Mouse (Mus musculus) liver, embryonic 13.5 days (tissue): Measurements from ENCODE around the gene Mprip. TPM values are rescaled to one million over a fixed set of nuclear protein-coding genes. Genes with fewer than 3 reads are reported as not detected.

Source experiments
- ATAC-seq: fragments of 200-750 bp; cut with Nextera tagmentation; 2 replicates; pipeline ENCODE4 v1.8.0; 2017; ENCODE audit warnings: low read depth, mild to moderate bottlenecking, moderate number of reproducible peaks, moderate library complexity
- DNase-seq: peaks from one replicate; pipeline ENCODE4 v3.0.0; 2022
- H3K27ac ChIP-seq: fragments of 300-500 bp; sonication (generic); 2 replicates; pipeline ENCODE4 v1.5.1; 2015; ENCODE audit warnings: moderate library complexity, mild to moderate bottlenecking, inconsistent platforms
- H3K27me3 ChIP-seq: fragments of 300-500 bp; sonication (generic); 2 replicates; pipeline ENCODE4 v1.6.1; 2015; ENCODE audit warnings: mild to moderate bottlenecking, inconsistent platforms
- H3K36me3 ChIP-seq: fragments of 300-500 bp; sonication (generic); 2 replicates; pipeline ENCODE4 v1.6.1; 2015; ENCODE audit warnings: mild to moderate bottlenecking, inconsistent platforms
- H3K4me1 ChIP-seq: fragments of 300-500 bp; sonication (generic); replicated peaks from 2 replicates; pipeline ENCODE4 v1.6.1; 2015; ENCODE audit warnings: inconsistent platforms
- H3K4me2 ChIP-seq: fragments of 300-500 bp; sonication (generic); 2 replicates; pipeline ENCODE4 v1.6.1; 2015; ENCODE audit warnings: inconsistent platforms, mild to moderate bottlenecking, moderate library complexity
- H3K4me3 ChIP-seq: fragments of 300-500 bp; sonication (generic); replicated peaks from 2 replicates; pipeline ENCODE4 v1.5.1; 2015; ENCODE audit warnings: mild to moderate bottlenecking, inconsistent platforms
- H3K9ac ChIP-seq: fragments of 300-500 bp; sonication (generic); 2 replicates; pipeline ENCODE4 v1.6.1; 2015; ENCODE audit warnings: mild to moderate bottlenecking, inconsistent platforms
- H3K9me3 ChIP-seq: fragments of 300-500 bp; sonication (generic); replicated peaks from 2 replicates; pipeline ENCODE4 v1.6.1; 2016; ENCODE audit warnings: inconsistent platforms
- WGBS: fragments of 180-500 bp; shearing (Covaris S2); methylation state at CpG from one replicate; pipeline ENCODE4 v1.1.7; 2015; ENCODE audit not compliant: insufficient replicate concordance; 5-methylcytosine and 5-hydroxymethylcytosine counted together
- polyA plus RNA-seq: library from polyadenylated mRNA; unstranded; fragments of >200 nt; fragmentation: Nextera tagmentation; extraction: Ambion mirVana; gene quantifications from 2 replicates; pipeline ENCODE4 v1.2.1, GENCODE M21; 2015

Gene Mprip
- polyA plus RNA-seq, 1 experiment from 2014 or later = 11.8 TPM

GRCm38 (mm10) chr11:59653547-59653946, 7.6 kb upstream of the Mprip start:
- DNase-seq (no peak), ATAC-seq (no peak)
- no peak overlapping the region for H3K9ac ChIP-seq
- no peaks in the 10 kb centered on the region for H3K27me3 ChIP-seq
- no peaks in the 10 kb centered on the region for H3K9me3 ChIP-seq
- H3K27ac ChIP-seq = no peak overlapping the region
- no peaks in the 10 kb centered on the region for H3K36me3 ChIP-seq
- H3K4me2 ChIP-seq = no peak overlapping the region
- WGBS = 48% methylated on average over 2 of the region's 2 CpGs
- no peak overlapping the region for H3K4me3 ChIP-seq
- H3K4me1 ChIP-seq = peaks cover 23% of the 10 kb centered on the region

DNA sequence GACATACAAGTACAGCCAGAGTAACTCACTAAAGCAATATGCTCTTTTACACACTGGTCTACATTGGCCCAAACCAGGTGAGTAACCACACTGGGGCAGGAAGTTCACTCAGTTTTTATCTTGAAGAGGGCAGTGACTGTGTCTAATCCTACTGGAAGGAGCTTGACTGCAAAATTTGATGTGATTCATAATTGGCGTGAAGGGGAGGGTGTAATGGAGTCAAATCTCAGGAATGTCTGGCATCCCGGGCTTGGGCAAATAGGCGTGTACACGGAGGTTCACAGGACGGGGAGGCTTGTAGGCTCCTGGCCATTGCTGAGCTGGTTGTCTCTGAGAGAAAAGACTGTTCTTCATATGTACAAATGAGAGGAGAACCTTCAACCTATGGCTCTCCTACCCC, 5.8 kb upstream of the Mprip start:
- H3K9ac ChIP-seq = no peak overlapping the region
- H3K4me3 ChIP-seq = no peak overlapping the region
- 57% methylated on average over 5 of the region's 5 CpGs for WGBS
- H3K27me3 ChIP-seq = peaks cover 3% of the 10 kb centered on the region; the same call in 1 of the 2 replicates
- no peak overlapping the region for H3K27ac ChIP-seq
- no peak overlapping the region for H3K4me2 ChIP-seq
- H3K4me1 ChIP-seq = peaks cover 23% of the 10 kb centered on the region
- DNase-seq = no peak
- ATAC-seq = no peak
- no peaks in the 10 kb centered on the region for H3K9me3 ChIP-seq
- no peaks in the 10 kb centered on the region for H3K36me3 ChIP-seq

DNA sequence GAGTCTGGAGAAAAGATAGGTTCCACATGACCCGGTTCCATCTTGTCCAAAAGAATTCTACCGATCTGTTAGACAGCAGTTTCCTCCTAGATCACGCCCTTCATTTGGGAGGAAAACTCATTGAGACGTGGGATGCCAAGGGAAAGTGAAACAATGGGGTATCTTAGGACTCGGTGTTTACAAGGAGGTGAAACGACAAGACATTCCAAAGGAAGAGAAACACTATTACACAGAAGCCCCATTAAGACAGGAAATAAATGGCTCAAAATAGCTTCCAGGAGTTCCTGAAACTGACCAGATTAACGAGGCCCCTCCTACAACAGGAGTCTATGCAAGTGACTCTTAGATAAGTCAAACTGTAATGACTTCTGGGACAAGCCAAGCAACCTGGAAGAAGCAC, 5.1 kb upstream of the Mprip start:
- Histone ChIP-seq H3K9ac (no peak overlapping the region), H3K4me3 (no peak overlapping the region), H3K9me3 (no peaks in the 10 kb centered on the region), H3K4me2 (peak overlapping the region; percentile 2; the same call in 1 of the 2 replicates), H3K36me3 (no peaks in the 10 kb centered on the region), H3K27me3 (peaks cover 9% of the 10 kb centered on the region; the same call in 1 of the 2 replicates), H3K4me1 (peaks cover 25% of the 10 kb centered on the region), H3K27ac (no peak overlapping the region)
- DNase-seq = no peak
- ATAC-seq = no peak
- WGBS = 25% methylated on average over 7 of the region's 7 CpGs

DNA sequence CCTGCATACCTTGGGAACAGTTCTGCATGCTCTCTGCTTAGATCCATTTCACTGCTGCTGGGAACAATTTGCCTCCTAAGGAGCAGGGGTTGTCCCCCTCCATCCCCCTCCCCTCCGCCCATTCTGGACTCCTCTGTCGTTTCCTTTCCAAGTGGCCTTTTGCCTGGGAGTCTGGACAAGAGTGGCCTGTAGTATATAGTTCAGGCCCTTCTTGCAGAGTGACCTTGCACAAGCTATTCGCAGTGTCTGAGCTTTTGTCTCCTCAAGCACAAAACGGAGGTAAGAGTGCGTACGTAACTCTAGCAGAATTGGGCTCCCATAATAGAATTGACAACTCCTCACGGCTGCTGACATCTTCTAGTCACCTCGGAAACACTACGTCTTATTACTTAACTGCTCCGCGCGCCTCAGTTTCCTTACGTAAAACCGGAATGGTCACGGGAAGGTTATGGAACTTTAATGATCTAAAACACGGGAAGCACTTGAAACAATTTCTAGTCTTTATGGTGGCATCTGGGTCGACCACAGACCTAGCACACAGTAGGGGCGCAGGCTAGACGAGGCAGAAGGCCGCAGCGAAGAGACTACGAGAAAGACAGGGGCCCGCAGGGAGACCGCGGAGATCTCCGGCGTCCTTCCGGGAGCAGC, 620 bp downstream of the Mprip start:
- H3K9ac ChIP-seq = peak overlapping the region; percentile 74
- peak overlapping the region; percentile 69 for H3K27ac ChIP-seq
- no peak for ATAC-seq
- no peaks in the 10 kb centered on the region for H3K36me3 ChIP-seq
- H3K4me2 ChIP-seq = peak overlapping the region; percentile 94
- 8% methylated on average over 28 of the region's 28 CpGs for WGBS
- H3K4me3 ChIP-seq = peak overlapping the region; percentile 77
- H3K9me3 ChIP-seq = no peaks in the 10 kb centered on the region
- peaks cover 11% of the 10 kb centered on the region; the same call in 1 of the 2 replicates for H3K27me3 ChIP-seq
- no peak for DNase-seq
- H3K4me1 ChIP-seq = peaks cover 42% of the 10 kb centered on the region

- Histone ChIP-seq H3K4me3 (peak overlapping the region; percentile 77), H3K4me2 (peak overlapping the region; percentile 94), H3K27me3 (peaks cover 11% of the 10 kb centered on the region; the same call in 1 of the 2 replicates), H3K9me3 (no peaks in the 10 kb centered on the region), H3K36me3 (no peaks in the 10 kb centered on the region), H3K4me1 (peaks cover 42% of the 10 kb centered on the region), H3K9ac (peak overlapping the region; percentile 84), H3K27ac (peak overlapping the region; percentile 89)
- DNase-seq = peak; percentile 94
- ATAC-seq = peak; percentile 98
- WGBS = under 1% methylated on average over 59 of the region's 82 CpGs
Measured at GRCm38 (mm10) chr11:59662249-59662788, 1.2 kb downstream of the Mprip start.

- Histone ChIP-seq H3K27ac (peak overlapping the region; percentile 89), H3K36me3 (no peaks in the 10 kb centered on the region), H3K9me3 (no peaks in the 10 kb centered on the region), H3K4me1 (peaks cover 49% of the 10 kb centered on the region), H3K4me3 (peak overlapping the region; percentile 77), H3K27me3 (peaks cover 11% of the 10 kb centered on the region; the same call in 1 of the 2 replicates), H3K9ac (peak overlapping the region; percentile 84), H3K4me2 (peak overlapping the region; percentile 94)
- DNase-seq (no peak), ATAC-seq (no peak)
- 5% methylated on average over 30 of the region's 30 CpGs for WGBS
Measured at GRCm38 (mm10) chr11:59662877-59663775, 2.0 kb downstream of the Mprip start.

DNA sequence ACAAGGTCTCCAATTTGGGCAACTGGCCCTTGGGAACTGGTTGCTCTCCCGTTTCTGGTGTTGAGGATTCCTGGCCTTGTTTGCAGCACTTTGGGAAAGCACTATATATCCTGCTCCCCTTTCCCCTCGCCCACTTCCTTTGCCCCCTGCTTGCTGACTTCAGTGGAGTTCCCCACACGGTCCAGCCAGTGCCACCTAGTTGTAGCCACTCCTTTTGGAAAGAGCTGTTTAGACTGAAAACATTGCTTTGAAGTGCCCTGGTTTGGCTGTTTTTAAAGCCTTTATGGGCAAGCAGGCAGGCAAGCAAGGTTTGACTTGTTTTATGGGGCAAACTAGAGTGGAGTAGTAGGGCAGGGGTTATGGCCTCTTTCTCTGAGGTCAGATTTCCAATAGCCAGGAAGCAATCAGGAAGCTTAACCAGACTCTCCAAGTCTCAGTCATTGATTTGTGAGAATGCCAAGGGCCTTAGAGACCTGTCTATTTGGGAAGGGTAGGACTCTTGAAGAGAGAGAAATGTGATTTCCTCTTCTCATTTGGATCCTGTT, 2.7 kb downstream of the Mprip start:
- Histone ChIP-seq H3K36me3 (no peaks in the 10 kb centered on the region), H3K9ac (peak overlapping the region; percentile 84), H3K27ac (no peak overlapping the region), H3K27me3 (peaks cover 11% of the 10 kb centered on the region; the same call in 1 of the 2 replicates), H3K4me3 (peak overlapping the region; percentile 77), H3K4me2 (peak overlapping the region; percentile 94), H3K9me3 (no peaks in the 10 kb centered on the region), H3K4me1 (peaks cover 49% of the 10 kb centered on the region)
- DNase-seq = no peak
- no peak for ATAC-seq
- WGBS = 43% methylated on average over 3 of the region's 3 CpGs

- ATAC-seq (no peak), DNase-seq (no peak)
- H3K4me3 ChIP-seq = no peak overlapping the region
- H3K4me1 ChIP-seq = peaks cover 55% of the 10 kb centered on the region
- H3K27me3 ChIP-seq = peaks cover 11% of the 10 kb centered on the region; the same call in 1 of the 2 replicates
- 0 out of 2 replicates have a peak overlapping the region, but pooled peaks have one; percentile 37 for H3K27ac ChIP-seq
- WGBS = 55% methylated on average over 3 of the region's 3 CpGs
- H3K36me3 ChIP-seq = no peaks in the 10 kb centered on the region
- H3K4me2 ChIP-seq = no peak overlapping the region
- H3K9me3 ChIP-seq = no peaks in the 10 kb centered on the region
- H3K9ac ChIP-seq = no peak overlapping the region
Measured at GRCm38 (mm10) chr11:59664818-59665217, 3.7 kb downstream of the Mprip start.

DNA sequence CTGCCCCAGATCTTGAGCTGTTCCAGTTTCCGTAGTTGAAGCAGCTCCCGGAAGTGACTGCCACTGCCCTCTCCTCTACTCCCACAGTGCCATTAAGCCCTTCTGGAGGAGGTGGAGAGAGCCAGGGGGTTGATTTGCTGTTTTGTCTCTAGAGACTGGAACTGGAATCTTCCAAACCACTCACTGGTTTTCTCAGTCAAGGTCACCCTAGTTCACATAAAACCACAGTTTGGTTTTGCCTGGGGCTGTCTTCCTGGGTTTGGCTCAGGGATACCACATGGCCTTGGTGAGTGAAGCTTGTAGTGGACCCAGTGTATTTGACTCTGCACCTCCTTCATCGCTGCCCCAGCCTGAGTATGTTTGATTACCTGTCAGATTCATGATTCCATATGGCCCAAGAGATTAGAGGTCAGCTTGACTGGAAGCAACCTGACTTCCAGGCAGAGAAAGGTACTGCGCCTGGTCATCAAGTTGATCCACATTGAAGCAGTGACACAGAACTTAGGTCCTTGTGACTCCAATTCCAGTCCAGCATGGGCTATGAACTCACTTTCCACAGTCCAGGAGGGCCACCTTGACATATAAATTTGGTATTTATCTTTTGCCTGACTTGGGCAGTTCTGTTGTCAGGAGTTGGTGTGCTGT, 10.1 kb downstream of the Mprip start:
- H3K4me1 ChIP-seq = peaks cover 56% of the 10 kb centered on the region
- H3K36me3 ChIP-seq = no peaks in the 10 kb centered on the region
- DNase-seq = no peak
- H3K9me3 ChIP-seq = no peaks in the 10 kb centered on the region
- no peak overlapping the region for H3K4me3 ChIP-seq
- H3K4me2 ChIP-seq = no peak overlapping the region
- peak overlapping the region; percentile 22; the same call in 1 of the 2 replicates for H3K9ac ChIP-seq
- ATAC-seq = 0 out of 2 replicates have a peak, but pooled peaks have one; percentile 29
- H3K27me3 ChIP-seq = no peaks in the 10 kb centered on the region
- WGBS = 64% methylated on average over 4 of the region's 4 CpGs
- H3K27ac ChIP-seq = peak overlapping the region; percentile 18; the same call in 1 of the 2 replicates

DNA sequence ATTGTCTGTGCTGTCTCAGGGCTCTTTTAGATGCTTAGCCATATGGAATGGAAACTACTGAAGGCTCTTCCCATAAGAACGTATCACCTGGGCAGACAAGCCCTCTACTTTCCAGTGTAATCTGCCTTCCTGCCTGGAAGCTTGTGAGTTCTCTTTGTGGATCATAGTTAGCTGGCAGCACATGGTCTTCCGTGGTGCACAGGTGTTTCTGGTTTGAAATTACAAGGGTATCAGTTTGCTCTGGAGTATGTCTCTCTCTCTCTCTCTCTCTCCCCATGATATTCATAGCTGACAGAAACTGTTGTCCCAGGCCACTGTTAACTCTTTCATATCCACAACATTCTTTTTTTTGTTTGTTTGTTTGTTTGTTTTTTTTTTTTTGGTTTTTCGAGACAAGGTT, 12.9 kb downstream of the Mprip start:
- H3K27ac ChIP-seq = no peak overlapping the region
- H3K4me1 ChIP-seq = peaks cover 66% of the 10 kb centered on the region
- H3K4me2 ChIP-seq = no peak overlapping the region
- H3K4me3 ChIP-seq = no peak overlapping the region
- no peak for ATAC-seq
- no peaks in the 10 kb centered on the region for H3K9me3 ChIP-seq
- WGBS = 81% methylated on average over 3 of the region's 3 CpGs
- H3K9ac ChIP-seq = no peak overlapping the region
- DNase-seq = no peak
- H3K36me3 ChIP-seq = no peaks in the 10 kb centered on the region
- no peaks in the 10 kb centered on the region for H3K27me3 ChIP-seq
